Mouse (Mus musculus) frontal cortex, postnatal 10 days (tissue): Measurements from ENCODE around the gene Fcho2.

Experiments
- DNase-seq, 2 experiments: peaks; one replicate each; pipeline ENCODE4 v3.0.0; 2022; ENCODE audit warnings: low spot score in 2 of 2, mixed read lengths in 1 of 2

Gene Fcho2

DNA sequence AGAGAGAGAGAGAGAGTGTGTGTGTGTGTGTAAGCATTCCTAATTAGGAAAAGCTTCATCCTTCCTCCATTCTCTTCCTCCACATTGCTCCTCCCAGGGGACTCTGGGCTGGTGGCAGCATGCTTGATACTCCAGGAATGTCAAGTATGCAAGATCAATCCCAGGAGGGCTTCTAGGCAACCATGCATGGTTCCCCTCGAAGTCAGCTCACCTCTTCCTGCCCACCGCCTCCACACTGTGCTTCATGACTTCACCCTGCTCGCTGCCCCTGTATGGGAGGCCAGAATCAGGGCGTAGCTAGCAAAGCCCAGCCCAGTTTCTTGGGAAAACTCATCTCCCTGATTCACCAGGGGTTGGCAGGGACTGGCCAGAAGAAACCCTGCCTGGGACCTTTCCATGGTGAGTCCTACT, 135.6 kb downstream of the Fcho2 start:
- no peak for DNase-seq

GRCm38 (mm10) chr13:98679230-98679629, 136.0 kb downstream of the Fcho2 start:
- DNase-seq: no peak

DNA sequence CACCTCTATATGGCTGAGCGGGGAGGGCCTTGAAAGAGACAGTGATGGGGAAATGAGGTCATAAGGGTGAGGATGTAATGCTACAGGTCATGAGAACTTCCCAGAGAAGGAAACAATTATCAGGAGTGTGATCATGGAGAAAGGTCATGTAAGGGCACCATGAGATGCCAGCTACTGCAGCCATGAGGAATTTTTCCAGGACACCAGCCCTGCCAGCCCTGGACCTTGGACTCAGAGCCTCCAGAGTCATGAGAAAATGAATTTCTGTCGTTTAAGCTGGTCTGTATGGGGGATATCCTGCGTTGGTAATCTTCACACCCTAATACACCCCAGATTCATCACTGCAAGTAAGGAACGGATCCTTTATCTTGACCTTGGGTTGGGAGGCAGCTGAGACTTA, 141.3 kb downstream of the Fcho2 start:
- no peak for DNase-seq
